Mouse (Mus musculus): ENCODE results near the gene Efna2. TPM values are rescaled to one million over a fixed set of nuclear protein-coding genes. Genes with fewer than 3 reads are reported as not detected.

The Efna2 gene
- polyA plus RNA-seq, 1 experiment from 2014 or later = 6.5 TPM

DNA sequence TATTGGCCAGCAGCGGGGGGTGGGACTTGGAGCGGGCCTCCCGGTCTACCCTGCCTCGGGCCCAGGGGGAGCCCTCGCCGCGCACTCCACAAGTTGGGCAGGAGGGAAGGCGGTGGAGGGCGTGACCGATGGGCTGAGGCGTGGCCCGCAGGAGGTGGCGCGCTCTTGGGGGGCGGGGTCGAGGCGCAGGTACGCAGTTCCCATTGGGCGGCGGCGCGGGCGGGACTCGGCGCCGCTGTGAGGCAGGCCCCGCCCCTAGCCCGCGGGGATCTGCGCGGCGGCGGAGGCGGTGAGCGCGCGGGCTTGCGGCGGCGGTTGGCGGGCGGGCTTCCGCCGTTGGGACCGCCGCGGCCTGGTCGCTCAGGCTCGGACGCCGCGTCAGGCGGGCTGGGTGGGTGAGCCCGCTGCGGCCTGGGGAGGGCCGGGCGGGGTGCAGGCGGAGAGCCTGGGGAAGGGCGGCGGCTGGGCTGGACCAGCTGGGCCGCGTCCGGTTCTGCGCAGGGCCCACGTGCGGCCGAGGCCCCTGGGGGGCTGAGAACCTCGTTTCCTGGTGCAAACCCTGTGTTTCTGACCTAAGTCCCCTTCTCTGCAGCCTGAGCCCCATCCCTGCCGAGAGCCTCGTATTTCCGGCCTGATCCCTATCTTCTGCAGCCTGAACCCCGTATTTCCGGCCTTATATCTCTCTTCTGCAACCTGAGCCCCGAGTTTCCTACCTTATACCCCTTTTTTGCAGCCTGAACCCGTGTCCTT is 47.3 kb downstream of the Efna2 start, which contains the start of gene Mum1:
TSS of gene Mum1 (plus strand) at position 19 of the 750 bp plus-strand sequence.
- Histone ChIP-seq H3K9ac (ENCODE audit: low read length) (peak within 1 kb of the TSS; percentile 88), H3K36me3 (ENCODE audit: control insufficient read depth, insufficient read depth, low read length) (peaks cover 12% of the 10 kb centered on the region), H3K4me3 (ENCODE audit: low read depth, low read length) (peak within 1 kb of the TSS; percentile 78), H3K27me3 (ENCODE audit: control insufficient read depth, insufficient read depth, low read length) (no peaks in the 10 kb centered on the region), H3K27ac (replicated peaks) (peak within 1 kb of the TSS; percentile 91), H3K9me3 (ENCODE audit: control insufficient read depth, low read length) (no peaks in the 10 kb centered on the region), H3K4me1 (replicated peaks; ENCODE audit: control insufficient read depth, insufficient read depth) (peaks cover 7% of the 10 kb centered on the region), H3K4me2 (replicated peaks; ENCODE audit: low read depth) (peak within 1 kb of the TSS; percentile 86)
- TF ChIP-seq CTCF (IDR thresholded peaks at IDR 0.05; ENCODE audit: low read depth) (peak; percentile 86), EP300 (optimal IDR thresholded peaks at IDR 0.05) (no peak)
- ATAC-seq (ENCODE audit: low FRiP score, low TSS enrichment) = peak; percentile 100
- peak; percentile 100 for DNase-seq (ENCODE audit: low spot score)
- under 1% methylated on average over 67 of the region's 75 CpGs for WGBS

DNA sequence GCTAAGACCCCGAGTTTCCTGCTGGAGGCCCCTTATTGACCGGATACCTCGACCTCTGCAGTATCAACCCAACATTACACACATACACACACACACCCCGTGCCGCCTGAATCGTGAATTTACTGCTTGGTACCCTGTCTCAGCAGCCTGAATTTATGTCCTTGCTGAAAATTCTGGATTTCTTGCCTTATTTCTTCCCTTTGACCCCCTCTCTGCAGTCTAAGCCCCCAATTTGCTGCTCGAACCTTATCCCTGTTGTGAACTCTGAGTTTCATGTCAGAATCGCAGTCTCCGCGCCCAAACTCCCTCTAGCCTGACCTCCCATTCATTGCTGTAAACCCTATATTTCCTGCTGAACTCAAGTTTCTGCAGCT is 47.9 kb downstream of the Efna2 start:
- DNase-seq (ENCODE audit: low spot score) (no peak), ATAC-seq (ENCODE audit: low FRiP score, low TSS enrichment) (no peak)

DNA sequence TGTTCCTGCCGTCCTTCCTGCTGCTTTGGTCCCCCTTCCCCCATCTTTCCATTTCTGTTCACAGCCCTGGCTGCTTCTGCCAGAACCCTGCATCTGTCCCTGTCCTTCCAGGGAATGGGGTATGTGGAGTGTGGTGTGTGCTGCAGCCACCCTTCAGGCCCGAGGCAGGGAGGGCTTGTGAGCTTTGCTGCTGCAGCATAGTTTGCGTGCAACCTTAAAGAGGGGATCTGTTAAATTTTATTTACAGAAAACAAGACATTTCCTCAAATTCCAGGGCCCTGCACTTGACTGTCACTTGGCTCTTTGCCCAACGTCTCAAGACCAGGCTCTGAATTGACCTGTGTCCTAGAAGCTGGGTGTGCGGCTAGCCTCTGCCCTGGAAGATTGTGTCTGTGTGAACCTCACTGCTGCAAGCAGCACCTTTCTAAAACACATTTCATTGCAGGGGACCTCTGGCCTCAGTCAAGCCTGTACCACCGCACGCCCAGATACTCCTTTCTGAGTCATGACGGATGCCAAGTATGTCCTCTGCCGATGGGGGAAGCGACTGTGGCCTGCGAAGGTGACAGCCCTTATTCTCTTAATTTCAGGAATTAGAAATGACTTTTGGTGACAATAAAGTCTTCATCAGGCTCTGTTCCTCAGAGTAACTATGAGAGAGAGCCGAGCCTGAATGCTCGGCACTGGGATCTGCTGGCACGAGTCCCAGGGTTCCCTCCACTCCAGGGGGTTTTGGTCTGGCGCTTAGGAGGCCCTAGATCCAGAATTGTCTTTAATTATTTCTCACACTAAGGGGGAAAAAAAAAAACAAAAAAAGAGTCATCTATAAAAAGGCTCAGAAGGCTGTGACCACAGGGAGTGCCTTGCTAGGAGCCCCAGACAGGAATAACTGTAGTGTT is 48.8 kb downstream of the Efna2 start:
- Histone ChIP-seq H3K4me2 (replicated peaks; ENCODE audit: low read depth) (peak overlapping the region; percentile 86), H3K27ac (replicated peaks) (no peak overlapping the region), H3K27me3 (ENCODE audit: control insufficient read depth, insufficient read depth, low read length) (no peaks in the 10 kb centered on the region), H3K9ac (ENCODE audit: low read length) (peak overlapping the region; percentile 18; the same call in 1 of the 2 replicates), H3K36me3 (ENCODE audit: control insufficient read depth, insufficient read depth, low read length) (peaks cover 23% of the 10 kb centered on the region), H3K9me3 (ENCODE audit: control insufficient read depth, low read length) (no peaks in the 10 kb centered on the region), H3K4me3 (ENCODE audit: low read depth, low read length) (peak overlapping the region; percentile 78; the same call in 1 of the 2 replicates), H3K4me1 (replicated peaks; ENCODE audit: control insufficient read depth, insufficient read depth) (peaks cover 7% of the 10 kb centered on the region)
- no peak for TF ChIP-seq EP300 (optimal IDR thresholded peaks at IDR 0.05)
- WGBS = 39% methylated on average over 15 of the region's 15 CpGs
- no peak for ATAC-seq (ENCODE audit: low FRiP score, low TSS enrichment)
- DNase-seq (ENCODE audit: low spot score) = no peak

More for the DNA sequence above, 47.9 kb downstream of the Efna2 start:
- Histone ChIP-seq H3K9ac (ENCODE audit: low read length) (peak overlapping the region; percentile 88), H3K4me1 (replicated peaks; ENCODE audit: control insufficient read depth, insufficient read depth) (peaks cover 7% of the 10 kb centered on the region), H3K27ac (replicated peaks) (peak overlapping the region; percentile 91), H3K9me3 (ENCODE audit: control insufficient read depth, low read length) (no peaks in the 10 kb centered on the region), H3K36me3 (ENCODE audit: control insufficient read depth, insufficient read depth, low read length) (peaks cover 15% of the 10 kb centered on the region), H3K4me3 (ENCODE audit: low read depth, low read length) (peak overlapping the region; percentile 78), H3K27me3 (ENCODE audit: control insufficient read depth, insufficient read depth, low read length) (no peaks in the 10 kb centered on the region), H3K4me2 (replicated peaks; ENCODE audit: low read depth) (peak overlapping the region; percentile 86)
- WGBS = 5% methylated on average over 10 of the region's 10 CpGs
- TF ChIP-seq EP300 (optimal IDR thresholded peaks at IDR 0.05) = no peak
- no peak for TF ChIP-seq CTCF (IDR thresholded peaks at IDR 0.05; ENCODE audit: low read depth)

DNA sequence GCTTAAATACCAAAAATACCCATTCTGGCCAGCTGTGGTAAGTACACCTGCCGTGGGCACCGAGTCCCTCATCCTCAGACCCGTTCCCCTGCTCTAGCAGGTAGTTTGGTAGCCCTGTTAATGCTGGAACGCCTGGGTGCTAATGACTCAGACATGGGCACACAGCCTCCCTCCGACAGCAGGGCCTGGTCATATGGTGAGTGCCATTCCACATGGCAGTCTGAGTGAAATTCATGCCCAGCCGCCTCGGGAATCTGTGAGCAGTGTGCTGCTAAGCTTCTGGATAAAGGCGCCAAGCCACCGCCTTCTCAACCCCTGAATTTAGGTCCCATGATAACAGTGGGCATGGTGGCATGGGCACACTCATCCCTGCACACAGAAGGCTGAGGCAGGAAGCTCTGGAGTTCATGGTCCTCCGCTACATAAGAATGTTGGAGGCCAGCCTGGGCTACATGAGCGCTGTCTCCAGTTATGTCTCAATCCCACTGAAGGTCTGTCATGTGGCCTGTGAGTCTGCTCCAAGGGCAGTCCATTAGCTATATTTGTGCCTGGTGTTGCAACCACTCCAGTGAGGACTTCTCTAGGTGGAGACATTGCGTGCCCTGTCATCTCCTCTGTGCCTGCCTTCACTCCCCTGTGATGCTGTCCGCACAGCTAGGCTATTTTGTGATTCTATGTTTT is 57.0 kb downstream of the Efna2 start:
- Histone ChIP-seq H3K4me1 (replicated peaks; ENCODE audit: control insufficient read depth, insufficient read depth) (no peaks in the 10 kb centered on the region), H3K27ac (replicated peaks) (no peak overlapping the region), H3K4me2 (replicated peaks; ENCODE audit: low read depth) (no peak overlapping the region), H3K27me3 (ENCODE audit: control insufficient read depth, insufficient read depth, low read length) (no peaks in the 10 kb centered on the region), H3K4me3 (ENCODE audit: low read depth, low read length) (no peak overlapping the region), H3K9me3 (ENCODE audit: control insufficient read depth, low read length) (no peaks in the 10 kb centered on the region), H3K36me3 (ENCODE audit: control insufficient read depth, insufficient read depth, low read length) (peaks cover 55% of the 10 kb centered on the region), H3K9ac (ENCODE audit: low read length) (no peak overlapping the region)
- ATAC-seq (ENCODE audit: low FRiP score, low TSS enrichment) (no peak), DNase-seq (ENCODE audit: low spot score) (no peak)
- WGBS = 96% methylated on average over 13 of the region's 13 CpGs
- TF ChIP-seq EP300 (optimal IDR thresholded peaks at IDR 0.05) = no peak
- no peak for TF ChIP-seq CTCF (IDR thresholded peaks at IDR 0.05; ENCODE audit: low read depth)

DNA sequence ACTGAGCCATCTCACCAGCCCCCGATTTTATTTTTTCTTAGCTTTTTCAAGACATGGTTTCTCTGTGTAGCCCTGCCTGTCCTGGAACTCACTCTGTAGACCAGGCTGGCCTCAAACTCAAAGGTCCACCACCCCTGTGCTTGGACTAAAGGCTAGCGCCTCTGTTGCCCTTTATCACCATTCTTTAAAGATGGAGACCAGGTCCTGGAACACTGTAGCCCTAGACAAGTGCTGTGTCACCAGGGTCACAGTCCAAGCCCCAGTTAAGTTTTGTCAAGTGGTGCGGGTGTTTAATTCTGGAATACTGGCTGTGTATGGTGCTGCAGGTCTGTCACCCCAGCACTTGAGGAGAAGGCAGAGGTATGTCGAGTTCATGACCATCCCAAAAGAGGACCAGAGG is 57.7 kb downstream of the Efna2 start:
- Histone ChIP-seq H3K9me3 (ENCODE audit: control insufficient read depth, low read length) (no peaks in the 10 kb centered on the region), H3K27ac (replicated peaks) (no peak overlapping the region), H3K4me1 (replicated peaks; ENCODE audit: control insufficient read depth, insufficient read depth) (no peaks in the 10 kb centered on the region), H3K4me3 (ENCODE audit: low read depth, low read length) (no peak overlapping the region), H3K36me3 (ENCODE audit: control insufficient read depth, insufficient read depth, low read length) (peaks cover 56% of the 10 kb centered on the region), H3K4me2 (replicated peaks; ENCODE audit: low read depth) (no peak overlapping the region), H3K27me3 (ENCODE audit: control insufficient read depth, insufficient read depth, low read length) (no peaks in the 10 kb centered on the region), H3K9ac (ENCODE audit: low read length) (no peak overlapping the region)
- ATAC-seq (ENCODE audit: low FRiP score, low TSS enrichment) (no peak), DNase-seq (ENCODE audit: low spot score) (no peak)
- WGBS = 94% methylated on average over 4 of the region's 4 CpGs
- no peak for TF ChIP-seq EP300 (optimal IDR thresholded peaks at IDR 0.05)

Measured in stomach, postnatal 0 days (tissue).